In the genomic region with DNA sequence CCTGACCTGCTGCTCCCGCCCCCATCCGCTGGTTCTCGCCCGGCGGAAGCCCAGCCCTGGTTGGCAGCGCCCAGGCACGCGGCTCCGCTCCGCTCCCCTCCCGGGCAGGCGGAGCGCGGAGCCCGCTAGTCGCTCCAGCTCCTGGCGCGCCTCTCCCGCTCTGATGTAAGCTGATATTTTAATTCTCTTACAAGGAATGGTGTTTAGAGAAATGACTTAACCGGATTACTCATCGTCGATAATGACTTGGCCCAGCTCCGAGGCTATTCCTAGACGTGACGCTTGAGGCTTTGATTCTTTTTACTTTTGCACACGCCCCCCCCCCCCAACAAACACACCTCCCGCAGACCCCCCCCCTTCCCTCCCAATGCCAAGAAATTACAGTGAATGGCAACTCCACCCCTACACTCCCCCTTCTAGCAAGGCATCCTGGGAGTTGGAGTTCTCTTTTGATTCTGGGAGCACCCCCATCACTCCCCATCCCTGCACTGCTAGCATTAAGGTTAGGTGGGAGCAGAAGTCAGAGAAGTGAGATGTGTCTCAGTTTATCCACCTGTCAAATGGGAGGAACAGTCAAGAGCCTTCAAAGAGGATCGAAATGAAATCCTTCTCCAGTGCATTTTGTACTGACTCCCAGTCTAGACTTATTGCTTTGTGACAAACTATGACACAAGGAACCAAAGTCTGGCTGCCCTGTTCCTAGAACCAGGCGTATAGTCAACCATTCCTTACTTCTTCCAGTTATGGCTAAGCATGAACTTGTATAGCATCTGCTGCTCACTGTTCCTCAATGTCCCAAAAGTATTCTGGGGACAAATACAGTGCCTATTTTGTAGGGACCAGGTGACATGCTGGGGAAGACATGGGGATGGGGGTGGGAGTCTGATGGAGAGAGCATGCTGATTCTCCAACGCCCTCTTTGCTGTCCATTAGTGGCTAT, we compare ENCODE assay signal across 8 mouse cellular contexts. TPM values are rescaled to one million over a fixed set of nuclear protein-coding genes. Genes with fewer than 3 reads are reported as not detected.
DNase-seq lines count a peak whose midpoint lies in the region; ATAC-seq and TF ChIP-seq lines count a peak whose summit lies in the region.

No protein-coding gene starts in this region.

- H3K4me3 ChIP-seq in forebrain, embryonic 16.5 days (replicated peaks; ENCODE audit: low read length) = peak overlapping the region; percentile 49
- peak overlapping the region; percentile 28 for H3K4me3 ChIP-seq in liver, postnatal 0 days (ENCODE audit: low read depth, low read length)

- peak overlapping the region; percentile 74 for H3K4me2 ChIP-seq in forebrain, embryonic 16.5 days (ENCODE audit: low read length)
- H3K4me2 ChIP-seq in liver, postnatal 0 days (ENCODE audit: low read depth, low read length) = peak overlapping the region; percentile 63

- peak overlapping the region; percentile 79 for H3K27ac ChIP-seq in forebrain, embryonic 16.5 days (ENCODE audit: low read length)
- H3K27ac ChIP-seq in liver, postnatal 0 days (ENCODE audit: low read depth) = no peak overlapping the region

- intact Hi-C loops in heart, postnatal 14 days (cut with DNase I) = no loop called here

- TF ChIP-seq CTCF in liver, postnatal 0 days (IDR thresholded peaks at IDR 0.05; ENCODE audit: low read depth) = no peak

- H3K27me3 ChIP-seq in forebrain, embryonic 16.5 days (replicated peaks; ENCODE audit: control insufficient read depth, insufficient read depth, low read length) = peaks cover 5% of the 10 kb centered on the region
- H3K27me3 ChIP-seq in liver, postnatal 0 days (ENCODE audit: insufficient read depth, low read length) = peaks cover 23% of the 10 kb centered on the region

- no peaks in the 10 kb centered on the region for H3K36me3 ChIP-seq in forebrain, embryonic 16.5 days (ENCODE audit: control insufficient read depth, insufficient read depth)
- no peaks in the 10 kb centered on the region for H3K36me3 ChIP-seq in liver, postnatal 0 days (replicated peaks; ENCODE audit: insufficient read depth, low read length)

- peak; percentile 63 for DNase-seq in CD4-positive helper T cell, adult 2 months (ENCODE audit: low read depth, low spot score)
- DNase-seq in brain, adult 2 months (ENCODE audit: low read depth, low spot score) = peak; percentile 95
- DNase-seq in heart, postnatal 14 days = peak; percentile 82 to 88
- DNase-seq in layer of hippocampus, adult 18-20 months (ENCODE audit: low spot score in 2 of 2) = peak; percentile 78 to 89
- DNase-seq in liver, postnatal 0 days = peak; percentile 72
- DNase-seq in retina, embryonic 14.5 days (ENCODE audit: low spot score) = peak; percentile 45
- peak; percentile 65 to 83 for DNase-seq in urinary bladder, postnatal 36 days (ENCODE audit: low spot score in 2 of 2)

- 9% methylated on average over 30 of the region's 30 CpGs for WGBS in forebrain, embryonic 16.5 days
- 8% methylated on average over 30 of the region's 30 CpGs for WGBS in liver, postnatal 0 days (ENCODE audit: insufficient replicate concordance)

- TF ChIP-seq EP300 in liver, postnatal 0 days (IDR thresholded peaks at IDR 0.05; ENCODE audit: low read depth) = no peak

- peak; percentile 67 for ATAC-seq in forebrain, embryonic 16.5 days
- peak; percentile 40 for ATAC-seq in liver, postnatal 0 days

- peaks cover 14% of the 10 kb centered on the region for H3K4me1 ChIP-seq in forebrain, embryonic 16.5 days (replicated peaks; ENCODE audit: control insufficient read depth, insufficient read depth, low read length)
- peaks cover 12% of the 10 kb centered on the region for H3K4me1 ChIP-seq in liver, postnatal 0 days (ENCODE audit: insufficient read depth)

- H3K9ac ChIP-seq in forebrain, embryonic 16.5 days (replicated peaks; ENCODE audit: low read depth, low read length) = peak overlapping the region; percentile 62
- peak overlapping the region; percentile 43 for H3K9ac ChIP-seq in liver, postnatal 0 days (replicated peaks)

- no peaks in the 10 kb centered on the region for H3K9me3 ChIP-seq in forebrain, embryonic 16.5 days (ENCODE audit: control insufficient read depth, low read length)
- H3K9me3 ChIP-seq in liver, postnatal 0 days (ENCODE audit: low read length) = no peaks in the 10 kb centered on the region

RNA-seq across cellular contexts. Expression of a gene that starts 3.9 kb away (rescaled TPM):
- 3.8 and 4.7 TPM in 2 replicates for polyA plus RNA-seq in forebrain, embryonic 16.5 days (2015; fragmentation: Nextera tagmentation; extraction: Ambion mirVana)
- total RNA-seq in heart, postnatal 14 days (2021) = 10 to 100 TPM in 1 of 2 experiments, 1 to 10 TPM in 1; 9.1 to 11.4 TPM
- total RNA-seq in layer of hippocampus, adult 18-20 months (2021) = 10 to 100 TPM; 15.2 to 16.4 TPM
- polyA plus RNA-seq in liver, postnatal 0 days (2015; fragmentation: Nextera tagmentation; extraction: Ambion mirVana) = 5.8 and 6.3 TPM in 2 replicates

RNA-seq across cellular contexts. Expression of a gene that starts 29.2 kb away (rescaled TPM):
- 0.41 and 0.47 TPM in 2 replicates for polyA plus RNA-seq in forebrain, embryonic 16.5 days (2015; fragmentation: Nextera tagmentation; extraction: Ambion mirVana)
- total RNA-seq in heart, postnatal 14 days (2021) = 1 to 10 TPM; 2.6 to 2.9 TPM
- under 1 TPM; 0.53 to 0.77 TPM for total RNA-seq in layer of hippocampus, adult 18-20 months (2021)
- polyA plus RNA-seq in liver, postnatal 0 days (2015; fragmentation: Nextera tagmentation; extraction: Ambion mirVana) = 4.4 and 4.7 TPM in 2 replicates

RNA-seq across cellular contexts. Expression of a gene that starts 59.1 kb away (rescaled TPM):
- 50.8 and 56.9 TPM in 2 replicates for polyA plus RNA-seq in forebrain, embryonic 16.5 days (2015; fragmentation: Nextera tagmentation; extraction: Ambion mirVana)
- 10 to 100 TPM; 26.5 to 30.9 TPM for total RNA-seq in heart, postnatal 14 days (2021)
- total RNA-seq in layer of hippocampus, adult 18-20 months (2021) = 10 to 100 TPM; 33.6 to 39.2 TPM
- polyA plus RNA-seq in liver, postnatal 0 days (2015; fragmentation: Nextera tagmentation; extraction: Ambion mirVana) = 15.4 and 15.8 TPM in 2 replicates

Comparison
In these comparisons a context has a peak if more than half of its experiments do, and no peak if none do; other contexts are left out.
1. DNase-seq: peak in every context shown above with its lines; median percentile 95 in brain, adult 2 months; 85 in heart, postnatal 14 days; 84 in layer of hippocampus, adult 18-20 months; 74 in urinary bladder, postnatal 36 days; 72 in liver, postnatal 0 days; 63 in CD4-positive helper T cell, adult 2 months; 45 in retina, embryonic 14.5 days.